Mouse (Mus musculus) Patski (cell line): ENCODE data around the gene Gm28269. TPM values are rescaled to one million over a fixed set of nuclear protein-coding genes. Genes with fewer than 3 reads are reported as not detected.

Experiments
- ATAC-seq: fragments of 100-300 bp; one replicate; pipeline ENCODE4 v1.8.0; 2021
- CTCF ChIA-PET: fragments of 350-600 bp; sonication (Branson Sonifier 250); formaldehyde crosslinking; loops from one replicate; lab custom pipeline; 2022; ENCODE audit warnings: inconsistent platforms; lab: Charles Lee
- POLR2A ChIA-PET: fragments of 350-600 bp; sonication (Branson Sonifier 250); formaldehyde crosslinking; loops from one replicate; lab custom pipeline; 2022; ENCODE audit warnings: antibody characterized with exemption, inconsistent platforms; lab: Charles Lee
- DNase-seq: peaks from one replicate; pipeline ENCODE4 v3.0.0-alpha.2; 2011; ENCODE audit warnings: low read depth, low spot score
- H3K27me3 ChIP-seq: fragments of 371-371 bp; one replicate; pipeline ENCODE4 v1.5.1; 2021
- CTCF ChIP-seq: fragments of 100-300 bp; IDR thresholded peaks from one replicate; pipeline ENCODE4 v1.5.1; 2021
- in situ Hi-C: fragments of 300-500 bp; cut with MboI; formaldehyde crosslinking; loops from 3 replicates; pipeline ENCODE4 v1.11.1; 2018; ENCODE audit warnings: low pct_unique_long_range_greater_than_20kb, mixed read lengths
- polyA plus RNA-seq: library from polyadenylated mRNA; unstranded; gene quantifications from one replicate; pipeline ENCODE4 v1.2.3, GENCODE M21; 2021

Gm28269 gene
- polyA plus RNA-seq: not detected

GRCm38 (mm10) chrX:21744997-21745396, at the start of gene Gm28269:
Gene Gm28269 (minus strand): TSS chrX:21745097.
- no peak for DNase-seq
- CTCF ChIA-PET: no interaction called here
- POLR2A ChIA-PET: no interaction called here
- no peak for TF ChIP-seq CTCF
- no peak for ATAC-seq
- H3K27me3 ChIP-seq: peaks cover 39% of the 10 kb centered on the region
- in situ Hi-C loops: no loop called here

DNA sequence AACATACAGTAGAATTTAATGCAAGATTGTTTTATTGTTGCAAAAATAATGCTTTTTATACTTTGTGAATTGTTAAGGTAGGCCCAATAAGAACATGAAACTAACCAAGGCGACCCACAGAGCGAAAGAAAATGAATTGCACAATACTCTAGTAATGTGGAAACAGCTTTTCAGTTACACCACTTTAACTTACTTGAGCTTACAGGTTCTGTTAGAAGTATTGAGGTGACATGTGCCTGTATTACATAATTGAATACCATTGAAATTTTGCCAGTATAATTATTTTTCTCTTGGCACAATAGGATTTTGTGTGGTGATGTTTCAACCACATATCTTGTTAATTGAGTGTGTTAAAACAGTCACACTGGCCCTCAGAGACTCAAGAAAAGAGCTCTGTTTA, 28.0 kb downstream of the Gm28269 start:
- ATAC-seq (no peak), DNase-seq (no peak)
- TF ChIP-seq CTCF: no peak
- ChIA-PET CTCF (no interaction called here), POLR2A (no interaction called here)
- peaks cover 29% of the 10 kb centered on the region for H3K27me3 ChIP-seq
- in situ Hi-C loops: no loop called here

DNA sequence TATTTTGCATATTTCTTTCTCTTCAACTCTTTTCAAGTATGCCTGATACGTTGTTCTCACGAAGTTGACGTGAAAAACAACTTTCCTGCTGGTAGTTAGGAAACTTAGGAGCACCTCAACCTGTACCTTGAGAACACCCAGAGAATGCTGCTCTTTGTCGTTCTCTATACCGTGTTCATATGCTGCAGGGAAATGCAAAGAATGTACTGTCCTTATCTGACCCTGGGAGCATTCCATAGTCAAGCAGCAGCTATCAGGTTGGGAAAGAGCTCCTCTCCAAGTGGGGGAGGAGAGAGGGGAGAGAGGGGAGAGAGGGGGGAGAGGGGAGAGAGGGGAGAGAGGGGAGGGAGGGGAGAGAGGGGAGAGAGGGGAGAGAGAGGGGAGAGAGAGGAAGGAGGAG, 29.6 kb downstream of the Gm28269 start:
- ATAC-seq (no peak), DNase-seq (no peak)
- ChIA-PET CTCF (no interaction called here), POLR2A (no interaction called here)
- in situ Hi-C loops: no loop called here
- H3K27me3 ChIP-seq: peaks cover 38% of the 10 kb centered on the region
- TF ChIP-seq CTCF: no peak

DNA sequence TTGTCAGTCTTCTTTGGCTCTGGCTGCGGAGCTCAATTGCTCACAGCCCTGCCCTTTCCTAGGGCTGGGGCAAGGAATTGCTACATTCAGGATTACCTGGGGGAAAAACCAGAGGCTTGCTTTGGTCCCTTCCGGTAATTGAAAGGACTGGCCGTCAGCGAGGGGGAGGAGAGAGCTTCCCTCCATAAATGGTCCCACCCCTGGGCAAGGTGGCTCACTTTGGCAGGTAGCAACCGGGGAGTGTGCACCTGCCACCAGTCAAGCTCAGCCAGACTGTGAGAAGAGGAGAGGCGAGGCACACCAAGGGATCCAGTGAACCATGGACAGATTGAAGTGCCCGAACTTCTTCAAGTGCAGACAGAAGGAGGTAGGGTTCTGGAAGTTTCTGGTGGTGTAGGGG, 30.1 kb downstream of the Gm28269 start, which contains the start of gene Slc6a14:
TSS of gene Slc6a14 (plus strand) at position 68 of the 400 bp plus-strand sequence.
- in situ Hi-C loops: no loop called here
- DNase-seq (no peak), ATAC-seq (no peak)
- POLR2A ChIA-PET: no interaction called here
- TF ChIP-seq CTCF: no peak
- CTCF ChIA-PET: no interaction called here
- H3K27me3 ChIP-seq: peaks cover 43% of the 10 kb centered on the region

- in situ Hi-C loops: no loop called here
- peaks cover 13% of the 10 kb centered on the region for H3K27me3 ChIP-seq
- no peak for TF ChIP-seq CTCF
- DNase-seq (no peak), ATAC-seq (no peak)
- POLR2A ChIA-PET: no interaction called here
- CTCF ChIA-PET: no interaction called here
These were observed 40.4 kb downstream of the Gm28269 start for GRCm38 (mm10) chrX:21704470-21704869.

- DNase-seq (no peak), ATAC-seq (no peak)
- no peak for TF ChIP-seq CTCF
- in situ Hi-C loops: no loop called here
- CTCF ChIA-PET: no interaction called here
- POLR2A ChIA-PET: no interaction called here
- peaks cover 16% of the 10 kb centered on the region for H3K27me3 ChIP-seq
These were observed 43.3 kb downstream of the Gm28269 start for GRCm38 (mm10) chrX:21701646-21702045.

DNA sequence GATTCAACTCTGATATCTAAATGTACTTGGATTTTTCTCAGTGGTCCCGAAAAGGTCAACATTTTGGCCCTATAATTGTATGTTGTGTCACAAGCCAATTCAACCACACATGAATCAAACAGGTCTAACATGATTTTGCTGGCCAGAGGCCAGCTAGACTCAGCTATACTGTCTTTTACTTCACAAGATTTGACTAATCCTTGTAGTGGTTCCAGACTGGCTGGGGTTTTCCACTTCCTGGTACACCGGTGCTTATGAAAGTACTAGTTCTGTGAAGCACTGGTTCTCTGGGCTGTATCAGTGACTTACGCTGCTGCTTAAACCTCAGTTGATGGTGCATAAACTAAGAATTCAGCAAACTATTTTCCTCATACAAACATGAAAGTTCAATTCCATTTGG, 49.2 kb downstream of the Gm28269 start:
- in situ Hi-C loops: no loop called here
- peaks cover 34% of the 10 kb centered on the region for H3K27me3 ChIP-seq
- no peak for ATAC-seq
- POLR2A ChIA-PET: no interaction called here
- TF ChIP-seq CTCF: no peak
- DNase-seq: no peak
- CTCF ChIA-PET: no interaction called here

GRCm38 (mm10) chrX:21695220-21695619, 49.7 kb downstream of the Gm28269 start:
- TF ChIP-seq CTCF: no peak
- ChIA-PET CTCF (no interaction called here), POLR2A (no interaction called here)
- ATAC-seq (no peak), DNase-seq (no peak)
- H3K27me3 ChIP-seq: peaks cover 34% of the 10 kb centered on the region
- in situ Hi-C loops: no loop called here

Other genes starting within 250 kb of the Gm28269 start
- gene Slc6a14, start 30.2 kb downstream of the Gm28269 start, polyA plus RNA-seq: not detected